Mouse (Mus musculus): Measurements from ENCODE around the gene Gm13285.
"Not testable (repeated sequence)": the region's sequence is repeated elsewhere in the genome, so short reads cannot be mapped to it uniquely, and the experiment has no call there.

The Gm13285 gene

DNA sequence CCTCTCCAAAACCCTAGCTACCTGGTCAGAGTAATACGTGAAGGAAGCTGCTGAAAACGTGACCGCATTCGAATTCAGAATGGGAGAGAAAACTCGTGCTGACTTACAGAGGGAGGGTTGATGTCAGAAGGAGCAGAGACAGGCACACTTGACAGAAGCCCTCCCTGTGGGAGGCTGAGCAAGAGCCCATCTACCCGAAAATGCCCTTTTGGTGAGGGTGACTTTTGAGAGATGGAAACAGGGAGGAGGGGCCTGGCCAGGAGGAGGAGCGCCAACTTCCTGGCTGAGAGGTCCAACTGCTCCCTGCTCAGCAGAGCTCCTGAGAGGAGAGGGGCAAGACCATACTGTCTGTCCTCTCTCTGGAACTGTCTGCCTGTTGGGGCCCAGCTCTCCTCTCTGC, at the start of gene Gm13285:
Gene Gm13285 (plus strand): TSS at position 301 of the 400 bp plus-strand sequence.
- DNase-seq (ENCODE audit: low read depth, low spot score): not testable (repeated sequence)

DNA sequence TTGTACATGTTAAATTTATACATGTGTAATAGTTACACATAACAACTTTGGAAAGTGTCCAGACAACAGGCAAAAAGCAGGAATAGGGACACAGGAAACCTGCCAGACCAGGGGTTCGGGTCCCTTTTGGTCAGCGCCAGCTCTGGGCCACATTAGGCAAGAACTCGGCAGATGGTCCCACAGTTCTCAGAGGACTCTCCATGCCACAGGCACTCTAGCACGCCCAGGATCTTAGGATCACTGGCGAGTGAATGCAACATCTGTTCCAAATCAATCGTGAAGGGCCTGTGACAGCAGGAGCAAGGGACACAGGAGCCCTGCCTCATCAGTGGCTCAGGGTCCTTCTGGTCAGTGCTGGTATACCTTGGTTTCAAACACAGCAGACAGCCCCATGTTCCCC, 49.5 kb upstream of the Gm13285 start:
- no peak for DNase-seq (ENCODE audit: low read depth, low spot score)

DNA sequence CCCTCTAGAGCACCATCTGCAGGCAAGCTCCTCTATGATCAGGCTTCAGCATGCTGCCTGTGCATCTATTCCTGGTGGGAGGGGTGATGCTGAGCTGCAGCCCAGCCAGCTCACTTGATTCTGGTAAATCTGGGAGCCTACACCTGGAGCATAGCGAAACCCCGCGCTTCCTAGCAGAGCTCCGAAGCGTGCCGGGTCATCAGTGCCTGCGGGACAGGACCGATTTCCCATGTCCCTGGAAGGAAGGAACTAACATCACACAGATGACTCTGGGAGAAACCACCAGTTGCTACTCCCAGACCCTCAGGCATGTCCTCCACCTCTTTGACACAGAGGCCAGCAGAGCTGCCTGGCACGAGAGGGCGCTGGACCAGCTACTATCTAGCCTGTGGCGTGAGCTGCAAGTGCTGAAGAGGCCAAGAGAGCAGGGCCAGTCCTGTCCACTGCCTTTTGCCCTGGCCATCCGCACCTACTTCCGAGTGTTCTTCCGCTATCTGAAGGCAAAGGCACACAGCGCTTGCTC, 44.6 kb upstream of the Gm13285 start, which contains the start of gene Gm13271:
Gene Gm13271 (plus strand): TSS at position 51 of the 523 bp plus-strand sequence.
- DNase-seq (ENCODE audit: low read depth, low spot score): not testable (repeated sequence)

DNA sequence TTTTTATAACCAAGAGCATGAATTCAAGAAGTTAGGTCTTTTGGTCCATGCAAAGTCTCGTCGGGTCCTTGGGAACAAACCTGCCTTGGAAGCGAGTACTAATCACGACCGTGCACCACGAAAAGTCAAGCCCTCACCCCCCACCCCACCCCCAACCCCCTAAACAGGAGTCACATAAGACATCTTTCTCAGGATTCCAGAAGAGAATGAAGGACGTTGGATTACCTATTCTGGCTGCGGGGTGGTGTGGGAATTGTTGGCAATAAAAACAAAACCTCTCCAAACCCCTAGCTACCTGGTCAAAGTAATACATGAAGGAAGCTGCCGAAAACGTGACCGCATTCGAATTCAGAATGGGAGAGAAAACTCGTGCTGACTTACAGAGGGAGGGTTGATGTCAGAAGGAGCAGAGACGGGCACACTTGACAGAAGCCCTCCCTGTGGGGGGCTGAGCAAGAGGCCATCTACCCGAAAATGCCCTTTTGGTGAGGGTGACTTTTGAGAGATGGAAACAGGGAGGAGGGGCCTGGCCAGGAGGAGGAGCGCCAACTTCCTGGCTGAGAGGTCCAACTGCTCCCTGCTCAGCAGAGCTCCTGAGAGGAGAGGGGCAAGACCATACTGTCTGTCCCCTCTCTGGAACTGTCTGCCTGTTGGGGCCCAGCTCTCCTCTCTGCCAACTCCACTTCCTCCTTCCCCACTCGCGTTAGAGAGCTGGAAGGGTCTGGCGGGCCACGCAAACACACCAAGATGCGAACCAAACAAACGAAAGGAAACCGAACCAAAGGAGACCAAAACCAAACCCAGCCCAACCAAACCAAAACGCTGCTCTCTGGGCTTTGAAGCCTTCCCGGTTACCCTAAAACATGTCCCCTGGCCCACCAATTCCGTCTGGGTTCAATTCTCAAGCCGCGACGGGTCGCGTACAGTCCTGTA, 42.6 kb upstream of the Gm13285 start:
- not testable (repeated sequence) for DNase-seq (ENCODE audit: low read depth, low spot score)

DNA sequence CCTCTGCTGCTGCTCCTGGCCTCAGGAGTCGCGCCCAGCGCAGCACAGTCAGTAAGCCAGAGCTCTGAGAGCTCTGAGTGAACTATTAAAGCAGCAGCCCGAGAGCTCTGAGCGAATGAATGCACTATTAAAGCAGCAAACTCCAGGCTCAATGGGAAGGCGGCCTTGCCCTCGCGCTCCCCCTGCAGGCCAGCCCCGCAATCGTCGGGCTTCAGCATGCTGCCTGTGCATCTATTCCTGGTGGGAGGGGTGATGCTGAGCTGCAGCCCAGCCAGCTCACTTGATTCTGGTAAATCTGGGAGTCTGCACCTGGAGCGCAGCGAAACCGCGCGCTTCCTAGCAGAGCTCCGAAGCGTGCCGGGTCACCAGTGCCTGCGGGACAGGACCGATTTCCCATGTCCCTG, 41.8 kb upstream of the Gm13285 start:
- not testable (repeated sequence) for DNase-seq (ENCODE audit: low read depth, low spot score)

DNA sequence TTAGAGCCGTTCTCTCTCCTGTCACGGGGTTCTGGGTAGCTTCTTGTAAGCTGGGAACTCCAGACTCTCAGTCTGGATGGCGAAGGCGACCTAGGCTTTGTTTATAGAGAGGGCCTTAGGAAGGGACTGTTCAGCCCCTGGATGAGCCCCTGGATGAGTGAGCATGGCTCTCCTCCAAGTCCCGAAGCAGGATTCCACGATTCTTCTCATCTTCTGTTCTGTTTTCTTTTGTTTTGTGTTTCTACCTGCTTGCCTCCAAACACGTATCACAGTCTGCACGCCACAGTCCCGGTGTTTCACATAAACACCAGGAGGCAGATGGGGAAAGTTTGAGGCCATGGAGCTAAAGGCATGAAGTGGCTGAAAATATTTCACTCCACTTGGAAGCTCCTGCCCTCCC, 40.7 kb upstream of the Gm13285 start:
- DNase-seq (ENCODE audit: low read depth, low spot score): not testable (repeated sequence)

DNA sequence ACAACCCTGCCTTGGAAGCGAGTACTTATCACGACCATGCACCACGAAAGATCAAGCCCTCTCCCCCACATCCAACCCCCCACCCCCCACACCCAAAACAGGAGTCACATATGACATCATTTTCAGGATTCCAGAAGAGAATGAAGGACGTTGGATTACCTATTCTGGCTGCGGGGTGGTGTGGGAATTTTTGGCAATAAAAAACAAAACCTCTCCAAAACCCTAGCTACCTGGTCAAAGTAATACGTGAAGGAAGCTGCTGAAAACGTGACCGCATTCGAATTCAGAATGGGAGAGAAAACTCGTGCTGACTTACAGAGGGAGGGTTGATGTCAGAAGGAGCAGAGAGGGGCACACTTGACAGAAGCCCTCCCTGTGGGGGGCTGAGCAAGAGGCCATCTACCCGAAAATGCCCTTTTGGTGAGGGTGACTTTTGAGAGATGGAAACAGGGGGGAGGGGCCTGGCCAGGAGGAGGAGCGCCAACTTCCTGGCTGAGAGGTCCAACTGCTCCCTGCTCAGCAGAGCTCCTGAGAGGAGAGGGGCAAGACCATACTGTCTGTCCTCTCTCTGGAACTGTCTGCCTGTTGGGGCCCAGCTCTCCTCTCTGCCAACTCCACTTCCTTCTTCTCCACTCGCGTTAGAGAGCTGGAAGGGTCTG, 39.7 kb upstream of the Gm13285 start, which contains the start of gene Gm13283:
Gene Gm13283 (plus strand): TSS at position 510 of the 659 bp plus-strand sequence.
- DNase-seq (ENCODE audit: low read depth, low spot score): not testable (repeated sequence)

DNA sequence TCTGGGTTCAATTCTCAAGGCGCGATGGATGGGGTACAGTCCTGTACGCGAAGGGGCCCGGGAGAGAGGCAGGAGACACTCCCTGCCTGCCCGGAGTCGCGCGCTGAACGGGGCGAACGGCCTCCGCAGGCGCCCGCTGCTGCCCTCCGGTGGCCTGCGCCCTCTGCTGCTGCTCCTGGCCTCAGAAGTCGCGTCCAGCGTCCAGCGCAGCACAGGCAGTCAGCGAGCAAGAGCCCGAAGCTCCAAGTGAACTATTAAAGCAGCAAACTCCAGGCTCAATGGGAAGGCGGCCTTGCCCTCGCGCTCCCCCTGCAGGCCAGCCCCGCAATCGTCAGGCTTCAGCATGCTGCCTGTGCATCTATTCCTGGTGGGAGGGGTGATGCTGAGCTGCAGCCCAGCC, 39.0 kb upstream of the Gm13285 start:
- not testable (repeated sequence) for DNase-seq (ENCODE audit: low read depth, low spot score)

DNA sequence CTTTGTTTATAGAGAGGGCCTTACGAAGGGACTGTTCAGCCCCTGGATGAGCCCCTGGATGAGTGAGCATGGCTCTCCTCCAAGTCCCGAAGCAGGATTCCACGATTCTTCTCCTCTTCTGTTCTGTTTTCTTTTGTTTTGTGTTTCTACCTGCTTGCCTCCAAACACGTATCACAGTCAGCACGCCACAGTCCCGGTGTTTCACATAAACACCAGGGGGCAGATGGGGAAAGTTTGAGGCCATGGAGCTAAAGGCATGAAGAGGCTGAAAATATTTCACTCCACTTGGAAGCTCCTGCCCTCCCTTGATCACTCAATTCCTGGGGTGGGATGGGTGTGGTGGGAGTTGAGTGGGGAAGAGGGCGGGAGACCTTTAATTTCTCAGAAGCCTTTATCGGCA, 37.7 kb upstream of the Gm13285 start:
- DNase-seq (ENCODE audit: low read depth, low spot score): not testable (repeated sequence)

DNA sequence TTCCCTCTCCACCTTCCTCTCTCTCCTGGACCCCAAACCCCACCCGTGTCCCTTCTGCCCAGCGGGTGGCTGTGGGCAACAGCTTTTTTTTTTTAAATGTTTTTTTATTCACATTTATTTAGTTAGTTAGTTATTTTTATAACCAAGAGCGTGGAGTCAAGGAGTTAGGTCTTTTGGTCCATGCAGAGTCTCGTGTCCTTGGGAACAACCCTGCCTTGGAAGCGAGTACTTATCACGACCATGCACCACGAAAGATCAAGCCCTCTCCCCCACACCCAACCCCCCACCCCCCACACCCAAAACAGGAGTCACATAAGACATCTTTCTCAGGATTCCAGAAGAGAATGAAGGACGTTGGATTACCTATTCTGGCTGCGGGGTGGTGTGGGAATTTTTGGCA, 37.1 kb upstream of the Gm13285 start:
- DNase-seq (ENCODE audit: low read depth, low spot score): not testable (repeated sequence)

DNA sequence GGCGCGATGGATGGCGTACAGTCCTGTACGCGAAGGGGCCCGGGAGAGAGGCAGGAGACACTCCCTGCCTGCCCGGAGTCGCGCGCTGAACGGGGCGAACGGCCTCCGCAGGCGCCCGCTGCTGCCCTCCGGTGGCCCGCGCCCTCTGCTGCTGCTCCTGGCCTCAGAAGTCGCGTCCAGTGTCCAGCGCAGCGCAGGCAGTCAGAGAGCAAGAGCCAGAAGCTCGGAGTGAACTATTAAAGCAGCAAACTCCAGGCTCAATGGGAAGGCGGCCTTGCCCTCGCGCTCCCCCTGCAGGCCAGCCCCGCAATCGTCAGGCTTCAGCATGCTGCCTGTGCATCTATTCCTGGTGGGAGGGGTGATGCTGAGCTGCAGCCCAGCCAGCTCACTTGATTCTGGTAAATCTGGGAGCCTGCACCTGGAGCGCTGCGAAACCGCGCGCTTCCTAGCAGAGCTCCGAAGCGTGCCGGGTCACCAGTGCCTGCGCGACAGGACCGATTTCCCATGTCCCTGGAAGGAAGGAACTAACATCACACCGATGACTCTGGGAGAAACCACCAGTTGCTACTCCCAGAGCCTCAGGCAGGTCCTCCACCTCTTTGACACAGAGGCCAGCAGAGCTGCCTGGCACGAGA, 36.0 kb upstream of the Gm13285 start:
- peak; percentile 63 for DNase-seq (ENCODE audit: low read depth, low spot score)

DNA sequence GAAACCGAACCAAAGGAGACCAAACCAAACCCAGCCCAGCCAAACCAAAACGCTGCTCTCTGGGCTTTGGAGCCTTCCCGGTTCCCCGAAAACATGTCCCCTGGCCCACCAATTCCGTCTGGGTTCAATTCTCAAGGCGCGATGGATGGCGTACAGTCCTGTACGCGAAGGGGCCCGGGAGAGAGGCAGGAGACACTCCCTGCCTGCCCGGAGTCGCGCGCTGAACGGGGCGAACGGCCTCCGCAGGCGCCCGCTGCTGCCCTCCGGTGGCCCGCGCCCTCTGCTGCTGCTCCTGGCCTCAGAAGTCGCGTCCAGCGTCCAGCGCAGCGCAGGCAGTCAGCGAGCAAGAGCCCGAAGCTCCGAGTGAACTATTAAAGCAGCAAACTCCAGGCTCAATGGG, 25.9 kb upstream of the Gm13285 start, which contains the start of gene Gm13290:
Gene Gm13290 (plus strand): TSS at position 301 of the 400 bp plus-strand sequence.
- not testable (repeated sequence) for DNase-seq (ENCODE audit: low read depth, low spot score)

DNA sequence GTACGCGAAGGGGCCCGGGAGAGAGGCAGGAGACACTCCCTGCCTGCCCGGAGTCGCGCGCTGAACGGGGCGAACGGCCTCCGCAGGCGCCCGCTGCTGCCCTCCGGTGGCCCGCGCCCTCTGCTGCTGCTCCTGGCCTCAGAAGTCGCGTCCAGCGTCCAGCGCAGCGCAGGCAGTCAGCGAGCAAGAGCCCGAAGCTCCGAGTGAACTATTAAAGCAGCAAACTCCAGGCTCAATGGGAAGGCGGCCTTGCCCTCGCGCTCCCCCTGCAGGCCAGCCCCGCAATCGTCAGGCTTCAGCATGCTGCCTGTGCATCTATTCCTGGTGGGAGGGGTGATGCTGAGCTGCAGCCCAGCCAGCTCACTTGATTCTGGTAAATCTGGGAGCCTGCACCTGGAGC, 22.8 kb upstream of the Gm13285 start, which contains the start of gene Gm13289:
Gene Gm13289 (plus strand): TSS at position 301 of the 400 bp plus-strand sequence.
- DNase-seq (ENCODE audit: low read depth, low spot score): not testable (repeated sequence)

DNA sequence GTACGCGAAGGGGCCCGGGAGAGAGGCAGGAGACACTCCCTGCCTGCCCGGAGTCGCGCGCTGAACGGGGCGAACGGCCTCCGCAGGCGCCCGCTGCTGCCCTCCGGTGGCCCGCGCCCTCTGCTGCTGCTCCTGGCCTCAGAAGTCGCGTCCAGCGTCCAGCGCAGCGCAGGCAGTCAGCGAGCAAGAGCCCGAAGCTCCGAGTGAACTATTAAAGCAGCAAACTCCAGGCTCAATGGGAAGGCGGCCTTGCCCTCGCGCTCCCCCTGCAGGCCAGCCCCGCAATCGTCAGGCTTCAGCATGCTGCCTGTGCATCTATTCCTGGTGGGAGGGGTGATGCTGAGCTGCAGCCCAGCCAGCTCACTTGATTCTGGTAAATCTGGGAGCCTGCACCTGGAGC, 19.9 kb upstream of the Gm13285 start, which contains the start of gene Gm13272:
Gene Gm13272 (plus strand): TSS at position 301 of the 400 bp plus-strand sequence.
- not testable (repeated sequence) for DNase-seq (ENCODE audit: low read depth, low spot score)

DNA sequence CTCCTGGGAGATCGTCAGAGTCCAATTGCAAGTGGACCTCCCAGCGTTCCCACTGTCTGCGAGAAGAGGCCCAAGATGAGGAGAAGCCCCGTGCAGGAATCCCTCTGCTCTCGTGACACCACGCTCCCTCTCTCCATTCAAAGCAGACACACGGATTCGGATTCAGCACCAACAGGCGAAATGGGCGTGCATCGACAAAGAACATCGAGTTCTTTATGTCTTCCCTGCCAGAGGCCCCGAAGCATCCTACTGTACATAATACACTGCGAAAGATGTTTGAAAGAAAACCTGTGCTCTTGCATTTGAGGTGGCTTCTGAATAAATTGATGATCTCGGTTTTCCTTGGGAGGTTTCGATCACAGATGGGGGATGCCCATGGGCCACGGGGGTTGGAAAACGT, 19.1 kb upstream of the Gm13285 start:
- not testable (repeated sequence) for DNase-seq (ENCODE audit: low read depth, low spot score)

DNA sequence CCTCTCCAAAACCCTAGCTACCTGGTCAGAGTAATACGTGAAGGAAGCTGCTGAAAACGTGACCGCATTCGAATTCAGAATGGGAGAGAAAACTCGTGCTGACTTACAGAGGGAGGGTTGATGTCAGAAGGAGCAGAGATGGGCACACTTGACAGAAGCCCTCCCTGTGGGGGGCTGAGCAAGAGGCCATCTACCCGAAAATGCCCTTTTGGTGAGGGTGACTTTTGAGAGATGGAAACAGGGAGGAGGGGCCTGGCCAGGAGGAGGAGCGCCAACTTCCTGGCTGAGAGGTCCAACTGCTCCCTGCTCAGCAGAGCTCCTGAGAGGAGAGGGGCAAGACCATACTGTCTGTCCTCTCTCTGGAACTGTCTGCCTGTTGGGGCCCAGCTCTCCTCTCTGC, 17.6 kb upstream of the Gm13285 start, which contains the start of gene Ifnz:
Gene Ifnz (plus strand): TSS at position 301 of the 400 bp plus-strand sequence.
- not testable (repeated sequence) for DNase-seq (ENCODE audit: low read depth, low spot score)

DNA sequence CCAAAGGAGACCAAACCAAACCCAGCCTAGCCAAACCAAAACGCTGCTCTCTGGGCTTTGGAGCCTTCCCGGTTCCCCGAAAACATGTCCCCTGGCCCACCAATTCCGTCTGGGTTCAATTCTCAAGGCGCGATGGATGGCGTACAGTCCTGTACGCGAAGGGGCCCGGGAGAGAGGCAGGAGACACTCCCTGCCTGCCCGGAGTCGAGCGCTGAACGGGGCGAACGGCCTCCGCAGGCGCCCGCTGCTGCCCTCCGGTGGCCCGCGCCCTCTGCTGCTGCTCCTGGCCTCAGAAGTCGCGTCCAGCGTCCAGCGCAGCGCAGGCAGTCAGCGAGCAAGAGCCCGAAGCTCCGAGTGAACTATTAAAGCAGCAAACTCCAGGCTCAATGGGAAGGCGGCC, 17.1 kb upstream of the Gm13285 start:
- not testable (repeated sequence) for DNase-seq (ENCODE audit: low read depth, low spot score)

DNA sequence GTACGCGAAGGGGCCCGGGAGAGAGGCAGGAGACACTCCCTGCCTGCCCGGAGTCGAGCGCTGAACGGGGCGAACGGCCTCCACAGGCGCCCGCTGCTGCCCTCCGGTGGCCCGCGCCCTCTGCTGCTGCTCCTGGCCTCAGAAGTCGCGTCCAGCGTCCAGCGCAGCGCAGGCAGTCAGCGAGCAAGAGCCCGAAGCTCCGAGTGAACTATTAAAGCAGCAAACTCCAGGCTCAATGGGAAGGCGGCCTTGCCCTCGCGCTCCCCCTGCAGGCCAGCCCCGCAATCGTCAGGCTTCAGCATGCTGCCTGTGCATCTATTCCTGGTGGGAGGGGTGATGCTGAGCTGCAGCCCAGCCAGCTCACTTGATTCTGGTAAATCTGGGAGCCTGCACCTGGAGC, 14.1 kb upstream of the Gm13285 start, which contains the start of gene Gm13276:
Gene Gm13276 (plus strand): TSS at position 301 of the 400 bp plus-strand sequence.
- not testable (repeated sequence) for DNase-seq (ENCODE audit: low read depth, low spot score)

DNA sequence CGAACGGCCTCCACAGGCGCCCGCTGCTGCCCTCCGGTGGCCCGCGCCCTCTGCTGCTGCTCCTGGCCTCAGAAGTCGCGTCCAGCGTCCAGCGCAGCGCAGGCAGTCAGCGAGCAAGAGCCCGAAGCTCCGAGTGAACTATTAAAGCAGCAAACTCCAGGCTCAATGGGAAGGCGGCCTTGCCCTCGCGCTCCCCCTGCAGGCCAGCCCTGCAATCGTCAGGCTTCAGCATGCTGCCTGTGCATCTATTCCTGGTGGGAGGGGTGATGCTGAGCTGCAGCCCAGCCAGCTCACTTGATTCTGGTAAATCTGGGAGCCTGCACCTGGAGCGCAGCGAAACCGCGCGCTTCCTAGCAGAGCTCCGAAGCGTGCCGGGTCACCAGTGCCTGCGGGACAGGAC, 11.1 kb upstream of the Gm13285 start, which contains the start of gene Gm13277:
Gene Gm13277 (plus strand): TSS at position 231 of the 400 bp plus-strand sequence.
- DNase-seq (ENCODE audit: low read depth, low spot score): not testable (repeated sequence)

DNA sequence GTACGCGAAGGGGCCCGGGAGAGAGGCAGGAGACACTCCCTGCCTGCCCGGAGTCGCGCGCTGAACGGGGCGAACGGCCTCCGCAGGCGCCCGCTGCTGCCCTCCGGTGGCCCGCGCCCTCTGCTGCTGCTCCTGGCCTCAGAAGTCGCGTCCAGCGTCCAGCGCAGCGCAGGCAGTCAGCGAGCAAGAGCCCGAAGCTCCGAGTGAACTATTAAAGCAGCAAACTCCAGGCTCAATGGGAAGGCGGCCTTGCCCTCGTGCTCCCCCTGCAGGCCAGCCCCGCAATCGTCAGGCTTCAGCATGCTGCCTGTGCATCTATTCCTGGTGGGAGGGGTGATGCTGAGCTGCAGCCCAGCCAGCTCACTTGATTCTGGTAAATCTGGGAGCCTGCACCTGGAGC, 8.2 kb upstream of the Gm13285 start, which contains the start of gene Gm13278:
Gene Gm13278 (plus strand): TSS at position 301 of the 400 bp plus-strand sequence.
- DNase-seq (ENCODE audit: low read depth, low spot score): not testable (repeated sequence)
